In the genomic region with DNA sequence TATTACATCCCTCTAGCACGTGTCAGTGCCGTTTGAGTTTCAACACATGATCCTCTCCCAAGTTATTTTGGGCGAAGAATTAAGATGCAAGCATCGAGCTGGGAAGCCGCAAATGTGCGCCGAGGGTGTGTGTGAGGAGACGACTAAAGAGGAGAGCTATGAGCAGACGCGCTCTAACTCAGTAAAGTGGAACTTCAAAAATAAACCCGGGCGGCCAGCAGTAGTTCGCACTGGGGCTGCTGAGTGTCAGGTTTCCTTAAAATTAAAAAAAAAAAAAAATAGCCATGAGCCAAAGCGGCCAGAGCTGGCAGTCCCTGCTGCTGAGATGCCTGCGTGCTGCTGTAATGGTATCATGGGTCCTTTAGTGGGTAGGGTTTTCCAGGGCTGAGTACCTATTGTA, we compare ENCODE assay signal across 12 mouse cellular contexts.
DNase-seq lines count a peak whose midpoint lies in the region; ATAC-seq lines count a peak whose summit lies in the region.
"Had no signal": no experiment of that assay in that cellular context is flagged by ENCODE, and none has a peak within 500 bp of the region (broad histone marks: within the 10 kb centered on the region; RNA-seq: fewer than 3 reads in every experiment).

No protein-coding gene starts in this region.

- no peak overlapping the region for H3K27ac ChIP-seq in kidney, embryonic 16.5 days (ENCODE audit: low read length)
- no peak overlapping the region; the same call in 1 of the 2 replicates for H3K27ac ChIP-seq in embryonic facial prominence, embryonic 14.5 days (replicated peaks; ENCODE audit: low read depth, low read length)
- H3K27ac ChIP-seq in heart, embryonic 12.5 days (ENCODE audit: poor library complexity, severe bottlenecking), result no peak overlapping the region
- H3K27ac ChIP-seq in liver, embryonic 11.5 days (ENCODE audit: low read depth, low read length), result no peak overlapping the region

- no peak for DNase-seq in kidney, postnatal 25 days
- peak; percentile 83 for DNase-seq in embryonic facial prominence, embryonic 14.5 days (ENCODE audit: low spot score)
- DNase-seq in lung, postnatal 36 days, result peak; percentile 37
- DNase-seq in liver, embryonic 11.5 days (ENCODE audit: low spot score), result no peak
- DNase-seq in cerebellum, postnatal 36 days, result no peak
- no peak for DNase-seq in kidney, postnatal 36 days

- H3K4me2 ChIP-seq in kidney, embryonic 16.5 days (replicated peaks; ENCODE audit: low read depth, low read length), result peak overlapping the region; percentile 22; the same call in 1 of the 2 replicates
- H3K4me2 ChIP-seq in embryonic facial prominence, embryonic 14.5 days (ENCODE audit: low read depth, low read length), result peak overlapping the region; percentile 21; the same call in 1 of the 2 replicates
- H3K4me2 ChIP-seq in heart, embryonic 12.5 days, result peak overlapping the region; percentile 39
- no peak overlapping the region for H3K4me2 ChIP-seq in liver, embryonic 11.5 days
- H3K4me2 ChIP-seq: embryonic facial prominence, embryonic 12.5 days had no signal

- no peaks in the 10 kb centered on the region; the same call in 1 of the 2 replicates for H3K36me3 ChIP-seq in kidney, embryonic 16.5 days (ENCODE audit: insufficient read depth, low read length)
- no peaks in the 10 kb centered on the region for H3K36me3 ChIP-seq in embryonic facial prominence, embryonic 14.5 days (ENCODE audit: control insufficient read depth, insufficient read depth, low read length)
- H3K36me3 ChIP-seq in heart, embryonic 12.5 days, result no peaks in the 10 kb centered on the region
- H3K36me3 ChIP-seq in liver, embryonic 11.5 days (ENCODE audit: control insufficient read depth, insufficient read depth, low read length), result no peaks in the 10 kb centered on the region

- H3K4me3 ChIP-seq in kidney, embryonic 16.5 days (ENCODE audit: low read length), result no peak overlapping the region
- H3K4me3 ChIP-seq in embryonic facial prominence, embryonic 14.5 days (ENCODE audit: low read depth, low read length), result no peak overlapping the region
- no peak overlapping the region for H3K4me3 ChIP-seq in heart, embryonic 12.5 days
- H3K4me3 ChIP-seq in liver, embryonic 11.5 days (ENCODE audit: low read depth, low read length), result no peak overlapping the region
- H3K4me3 ChIP-seq: embryonic facial prominence, embryonic 12.5 days; megakaryocyte, embryonic 14.5 days had no signal

- H3K9ac ChIP-seq in kidney, embryonic 16.5 days (replicated peaks; ENCODE audit: low read length), result no peak overlapping the region
- H3K9ac ChIP-seq in embryonic facial prominence, embryonic 14.5 days (ENCODE audit: low read depth, low read length), result no peak overlapping the region
- no peak overlapping the region for H3K9ac ChIP-seq in heart, embryonic 12.5 days
- H3K9ac ChIP-seq in liver, embryonic 11.5 days (ENCODE audit: low read depth, low read length), result no peak overlapping the region
- H3K9ac ChIP-seq: embryonic facial prominence, embryonic 12.5 days had no signal

- H3K9me3 ChIP-seq in kidney, embryonic 16.5 days (ENCODE audit: low read length), result no peaks in the 10 kb centered on the region
- no peaks in the 10 kb centered on the region for H3K9me3 ChIP-seq in embryonic facial prominence, embryonic 14.5 days (ENCODE audit: control insufficient read depth, low read length)
- H3K9me3 ChIP-seq in heart, embryonic 12.5 days (replicated peaks), result no peaks in the 10 kb centered on the region
- no peaks in the 10 kb centered on the region for H3K9me3 ChIP-seq in liver, embryonic 11.5 days (ENCODE audit: control insufficient read depth, low read length)
- H3K9me3 ChIP-seq: embryonic facial prominence, embryonic 12.5 days had no signal

- peak; percentile 23; the same call in 1 of the 2 replicates for ATAC-seq in kidney, embryonic 16.5 days (ENCODE audit: low FRiP score, low TSS enrichment)
- ATAC-seq in embryonic facial prominence, embryonic 14.5 days (ENCODE audit: low read depth), result peak; percentile 58
- peak; percentile 43; the same call in 1 of the 2 replicates for ATAC-seq in heart, embryonic 12.5 days (ENCODE audit: insufficient number of reproducible peaks, low FRiP score)
- ATAC-seq in liver, embryonic 11.5 days (replicated peaks; ENCODE audit: low FRiP score), result no peak
- ATAC-seq: activated CD4-positive, CD25-positive, alpha-beta regulatory T cell, adult 4 months; CD4-positive, CD25-positive, alpha-beta regulatory T cell, adult 4 months had no signal

- peaks cover 25% of the 10 kb centered on the region for H3K4me1 ChIP-seq in kidney, embryonic 16.5 days (ENCODE audit: insufficient read depth, low read length)
- H3K4me1 ChIP-seq in embryonic facial prominence, embryonic 14.5 days (ENCODE audit: control insufficient read depth, insufficient read depth, low read length), result 0 out of 2 replicates have a peak, but pooled peaks cover 14% of the 10 kb centered on the region
- peaks cover 28% of the 10 kb centered on the region for H3K4me1 ChIP-seq in heart, embryonic 12.5 days (replicated peaks)
- H3K4me1 ChIP-seq in liver, embryonic 11.5 days (replicated peaks; ENCODE audit: control insufficient read depth, insufficient read depth, low read length), result 0 out of 2 replicates have a peak, but pooled peaks cover 6% of the 10 kb centered on the region
- H3K4me1 ChIP-seq: megakaryocyte, embryonic 14.5 days had no signal

- 29% methylated on average over 15 of the region's 15 CpGs for WGBS in kidney, embryonic 16.5 days
- WGBS in embryonic facial prominence, embryonic 14.5 days, result 30% methylated on average over 15 of the region's 15 CpGs
- WGBS in heart, embryonic 12.5 days, result 39% methylated on average over 15 of the region's 15 CpGs
- WGBS in liver, embryonic 11.5 days, result 74% methylated on average over 15 of the region's 15 CpGs

- H3K27me3 ChIP-seq in kidney, embryonic 16.5 days (ENCODE audit: insufficient read depth, low read length), result no peaks in the 10 kb centered on the region
- no peaks in the 10 kb centered on the region for H3K27me3 ChIP-seq in embryonic facial prominence, embryonic 14.5 days (replicated peaks; ENCODE audit: control insufficient read depth, insufficient read depth, low read length)
- peaks cover 7% of the 10 kb centered on the region; the same call in 1 of the 2 replicates for H3K27me3 ChIP-seq in heart, embryonic 12.5 days (replicated peaks)
- H3K27me3 ChIP-seq in liver, embryonic 11.5 days (replicated peaks; ENCODE audit: control insufficient read depth, insufficient read depth, low read length), result no peaks in the 10 kb centered on the region
- H3K27me3 ChIP-seq: embryonic facial prominence, embryonic 12.5 days; megakaryocyte, embryonic 14.5 days had no signal

Comparison
In these comparisons a context has a peak if more than half of its experiments do, and no peak if none do; other contexts are left out.
1. DNase-seq: peak in embryonic facial prominence, embryonic 14.5 days (single experiment) and lung, postnatal 36 days (single experiment); none in kidney, postnatal 25 days (0 of 2), liver, embryonic 11.5 days (single experiment), cerebellum, postnatal 36 days (0 of 2) and kidney, postnatal 36 days (0 of 2).